Mouse (Mus musculus) kidney, postnatal 36 days (tissue): Measurements from ENCODE around the gene Olfr1018.

Experiments
- DNase-seq, 2 experiments: peaks; one replicate each; pipeline ENCODE4 v3.0.0; 2021 to 2022; ENCODE audit warnings: mixed read lengths in 2 of 2

The Olfr1018 gene

GRCm38 (mm10) chr2:85818179-85818578 is at the start of gene Olfr1018:
Olfr1018 (plus strand) TSS chr2:85818479.
- DNase-seq = no peak

- DNase-seq = no peak
Observed at GRCm38 (mm10) chr2:85772413-85772812, 45.9 kb upstream of the Olfr1018 start, which contains the start of gene Olfr1014. Olfr1014 (plus strand) TSS chr2:85772713.

- DNase-seq = no peak
Observed at GRCm38 (mm10) chr2:85781717-85782116, 36.6 kb upstream of the Olfr1018 start, which contains the start of gene Olfr1015. Olfr1015 (plus strand) TSS chr2:85782017.

- no peak for DNase-seq
Observed at GRCm38 (mm10) chr2:85792331-85792730, 25.9 kb upstream of the Olfr1018 start.

- no peak for DNase-seq
Observed at GRCm38 (mm10) chr2:85802444-85802843, 15.8 kb upstream of the Olfr1018 start, which contains the start of gene Olfr1016. Olfr1016 (minus strand) TSS chr2:85802544.

GRCm38 (mm10) chr2:85804501-85804900 is 13.8 kb upstream of the Olfr1018 start:
- DNase-seq = no peak

- no peak for DNase-seq
Observed at GRCm38 (mm10) chr2:85845383-85845782, 27.1 kb downstream of the Olfr1018 start, which contains the start of gene Olfr1019. Olfr1019 (minus strand) TSS chr2:85845483.

GRCm38 (mm10) chr2:85846730-85847129 is 28.5 kb downstream of the Olfr1018 start, which contains the start of gene Olfr1020:
Olfr1020 (plus strand) TSS chr2:85847030.
- no peak for DNase-seq

GRCm38 (mm10) chr2:85868294-85868693 is 50.0 kb downstream of the Olfr1018 start, which contains the start of gene Olfr1022:
Olfr1022 (plus strand) TSS chr2:85868594.
- no peak for DNase-seq
